Mouse (Mus musculus) adrenal gland, adult (tissue): Measurements from ENCODE around the gene Hpd.
A peak's percentile ranks its signal among the peaks of the same experiment; 100 is the strongest.

Source experiments
- DNase-seq, 2 experiments: peaks; one replicate each; pipeline ENCODE4 v3.0.0; 2022 to 2023; ENCODE audit warnings: low spot score in 1 of 2; ENCODE audit not compliant: inconsistent age in 2 of 2

Hpd gene

GRCm38 (mm10) chr5:123149451-123150400, 32.8 kb downstream of the Hpd start:
- peak; percentile 90 to 96 for DNase-seq

GRCm38 (mm10) chr5:123148073-123148722, 34.3 kb downstream of the Hpd start:
- no peak for DNase-seq

- no peak for DNase-seq
Measured at GRCm38 (mm10) chr5:123147569-123147968, 35.0 kb downstream of the Hpd start.

GRCm38 (mm10) chr5:123146357-123146756, 36.2 kb downstream of the Hpd start:
- DNase-seq, result no peak

GRCm38 (mm10) chr5:123144746-123145590, 37.6 kb downstream of the Hpd start:
- peak in 1 of 2 experiments; percentile 66 for DNase-seq

GRCm38 (mm10) chr5:123143971-123144745, 38.4 kb downstream of the Hpd start:
- peak in 1 of 2 experiments; percentile 69 for DNase-seq

GRCm38 (mm10) chr5:123143251-123143970, 39.1 kb downstream of the Hpd start:
- peak in 1 of 2 experiments; percentile 76 for DNase-seq

- DNase-seq, result peak; percentile 73 to 89
Measured at GRCm38 (mm10) chr5:123142161-123143157, 40.1 kb downstream of the Hpd start, which contains the start of gene Setd1b. Setd1b (plus strand) TSS chr5:123142193.

- DNase-seq, result peak in 1 of 2 experiments; percentile 74
Measured at GRCm38 (mm10) chr5:123141555-123142160, 40.9 kb downstream of the Hpd start.

- peak; percentile 93 to 99 for DNase-seq
Measured at GRCm38 (mm10) chr5:123140694-123141554, 41.6 kb downstream of the Hpd start.

GRCm38 (mm10) chr5:123139722-123140627, 42.6 kb downstream of the Hpd start:
- DNase-seq, result peak in 1 of 2 experiments; percentile 85

GRCm38 (mm10) chr5:123138953-123139721, 43.4 kb downstream of the Hpd start:
- DNase-seq, result peak; percentile 92 to 96

GRCm38 (mm10) chr5:123138230-123138911, 44.2 kb downstream of the Hpd start:
- peak; percentile 91 to 94 for DNase-seq

- no peak for DNase-seq
Measured at GRCm38 (mm10) chr5:123137910-123138229, 44.7 kb downstream of the Hpd start.
